Mouse (Mus musculus): ENCODE data around the gene Pramel5. TPM values are rescaled to one million over a fixed set of nuclear protein-coding genes. Genes with fewer than 3 reads are reported as not detected.
"Not testable (repeated sequence)": the region's sequence is repeated elsewhere in the genome, so short reads cannot be mapped to it uniquely, and the experiment has no call there.

Gene Pramel5
- not detected in 2 replicates for polyA plus RNA-seq (2015; fragmentation: Nextera tagmentation; extraction: Ambion mirVana)

GRCm38 (mm10) chr4:144280388-144280787 lies at the start of gene Pramel5:
Gene Pramel5, minus strand, starts transcription at chr4:144280488.
- not testable (repeated sequence) for H3K4me3 ChIP-seq; H3K4me2 ChIP-seq; H3K36me3 ChIP-seq; H3K9ac ChIP-seq; ATAC-seq (ENCODE audit: low read depth); H3K4me1 ChIP-seq (replicated peaks); H3K27me3 ChIP-seq; H3K27ac ChIP-seq (replicated peaks)
- H3K9me3 ChIP-seq: 0 out of 2 replicates have a peak, but pooled peaks cover 14% of the 10 kb centered on the region
- WGBS: 79% methylated on average over 1 of the region's 1 CpGs

- not testable (repeated sequence) for H3K4me1 ChIP-seq (replicated peaks); ATAC-seq (ENCODE audit: low read depth); H3K27ac ChIP-seq (replicated peaks); H3K4me2 ChIP-seq; H3K9ac ChIP-seq; H3K4me3 ChIP-seq; H3K9me3 ChIP-seq; H3K36me3 ChIP-seq; H3K27me3 ChIP-seq
- WGBS: 65% methylated on average over 4 of the region's 4 CpGs
These were observed 49.7 kb upstream of the Pramel5 start, which contains the start of gene Gm13128 for GRCm38 (mm10) chr4:144329949-144330348. Gene Gm13128, plus strand, starts transcription at chr4:144330249.

- not testable (repeated sequence) for H3K36me3 ChIP-seq; H3K27me3 ChIP-seq; H3K27ac ChIP-seq (replicated peaks); H3K4me3 ChIP-seq; ATAC-seq (ENCODE audit: low read depth); H3K4me1 ChIP-seq (replicated peaks); H3K9me3 ChIP-seq; H3K4me2 ChIP-seq; H3K9ac ChIP-seq
- WGBS: 84% methylated on average over 2 of the region's 2 CpGs
These were observed 32.6 kb upstream of the Pramel5 start for GRCm38 (mm10) chr4:144312666-144313460.

- H3K9ac ChIP-seq; H3K36me3 ChIP-seq; H3K4me3 ChIP-seq; H3K4me1 ChIP-seq (replicated peaks); H3K4me2 ChIP-seq; H3K27me3 ChIP-seq; ATAC-seq (ENCODE audit: low read depth); H3K27ac ChIP-seq (replicated peaks); H3K9me3 ChIP-seq: not testable (repeated sequence)
- 60% methylated on average over 1 of the region's 1 CpGs for WGBS
These were observed 19.1 kb upstream of the Pramel5 start for GRCm38 (mm10) chr4:144299414-144299813.

- not testable (repeated sequence) for ATAC-seq (ENCODE audit: low read depth); H3K4me1 ChIP-seq (replicated peaks); H3K9me3 ChIP-seq; H3K27me3 ChIP-seq; H3K27ac ChIP-seq (replicated peaks); H3K9ac ChIP-seq; H3K4me3 ChIP-seq; H3K4me2 ChIP-seq; H3K36me3 ChIP-seq
These were observed 25.5 kb downstream of the Pramel5 start for GRCm38 (mm10) chr4:144254768-144255167.

Other genes starting within 250 kb of the Pramel5 start
- not detected in 2 replicates for gene Pramel4, start 221.4 kb downstream of the Pramel5 start, polyA plus RNA-seq (2015; fragmentation: Nextera tagmentation; extraction: Ambion mirVana)
- not detected in 2 replicates for gene Gm13102, start 174.0 kb downstream of the Pramel5 start, polyA plus RNA-seq (2015; fragmentation: Nextera tagmentation; extraction: Ambion mirVana)
- gene Oog3, start 117.8 kb downstream of the Pramel5 start, polyA plus RNA-seq (2015; fragmentation: Nextera tagmentation; extraction: Ambion mirVana): not detected in 2 replicates
- not detected in 2 replicates for gene Oog2, start 89.8 kb downstream of the Pramel5 start, polyA plus RNA-seq (2015; fragmentation: Nextera tagmentation; extraction: Ambion mirVana)
- gene C87977, start 67.2 kb downstream of the Pramel5 start, polyA plus RNA-seq (2015; fragmentation: Nextera tagmentation; extraction: Ambion mirVana): not detected in 2 replicates
- gene Gm13128, start 49.8 kb upstream of the Pramel5 start, polyA plus RNA-seq (2015; fragmentation: Nextera tagmentation; extraction: Ambion mirVana): not detected in 2 replicates
- gene Gm13119, start 77.5 kb upstream of the Pramel5 start, polyA plus RNA-seq (2015; fragmentation: Nextera tagmentation; extraction: Ambion mirVana): not detected in 2 replicates
- not detected in 2 replicates for gene Pramef20, start 97.4 kb upstream of the Pramel5 start, polyA plus RNA-seq (2015; fragmentation: Nextera tagmentation; extraction: Ambion mirVana)
- not detected in 2 replicates for gene Pramef12, start 128.0 kb upstream of the Pramel5 start, polyA plus RNA-seq (2015; fragmentation: Nextera tagmentation; extraction: Ambion mirVana)
- gene 1700012P22Rik, start 158.3 kb upstream of the Pramel5 start, polyA plus RNA-seq (2015; fragmentation: Nextera tagmentation; extraction: Ambion mirVana): not detected in 2 replicates
- not detected in 2 replicates for gene Gm9944, start 172.8 kb upstream of the Pramel5 start, polyA plus RNA-seq (2015; fragmentation: Nextera tagmentation; extraction: Ambion mirVana)
- not detected in 2 replicates for gene Aadacl3, start 183.3 kb upstream of the Pramel5 start, polyA plus RNA-seq (2015; fragmentation: Nextera tagmentation; extraction: Ambion mirVana)
- not detected in 2 replicates for gene 9430007A20Rik, start 239.3 kb upstream of the Pramel5 start, polyA plus RNA-seq (2015; fragmentation: Nextera tagmentation; extraction: Ambion mirVana)

All from neural tube, embryonic 13.5 days (tissue).